Mouse (Mus musculus) heart, adult 2 months (tissue): Measurements from ENCODE around the gene 4930535I16Rik.

Experiments
- CTCF ChIP-seq: fragments of 200-600 bp; IDR thresholded peaks from 2 replicates; pipeline ENCODE4 v1.8.1; 2022; ENCODE audit warnings: antibody characterized with exemption, mild to moderate bottlenecking, moderate library complexity
- EP300 ChIP-seq: fragments of 200-500 bp; IDR thresholded peaks from 2 replicates; pipeline ENCODE4 v1.6.1; 2011; ENCODE audit warnings: low read depth, low read length, control low read depth; ENCODE audit not compliant: insufficient read depth
- POLR2A ChIP-seq: fragments of 200-500 bp; IDR thresholded peaks from 2 replicates; pipeline ENCODE4 v1.6.1; 2011; ENCODE audit warnings: mild to moderate bottlenecking, low read depth, low read length, control low read depth; ENCODE audit not compliant: insufficient read depth

- TF ChIP-seq CTCF (peak; percentile 20; the same call in 1 of the 2 replicates), POLR2A (no peak), EP300 (no peak)
These were observed 29.3 kb upstream of the 4930535I16Rik start for GRCm38 (mm10) chr4:123947149-123947548.
